Mouse (Mus musculus) lung, embryonic 14.5 days (tissue): ENCODE data around the gene Tigd4. TPM values are rescaled to one million over a fixed set of nuclear protein-coding genes. Genes with fewer than 3 reads are reported as not detected.
A peak's percentile ranks its signal among the peaks of the same experiment; 100 is the strongest.

Experiments
- ATAC-seq: fragments of 200-750 bp; cut with Nextera tagmentation; 2 replicates; pipeline ENCODE4 v1.8.0; 2017; ENCODE audit warnings: mild to moderate bottlenecking, moderate TSS enrichment, moderate library complexity; ENCODE audit not compliant: insufficient read depth
- DNase-seq: peaks from one replicate; pipeline ENCODE4 v3.0.0-alpha.2; 2015
- H3K27ac ChIP-seq: fragments of 300-500 bp; sonication (generic); 2 replicates; pipeline ENCODE4 v1.5.1; 2014; ENCODE audit warnings: low read depth, mild to moderate bottlenecking, moderate library complexity
- H3K27me3 ChIP-seq: fragments of 300-500 bp; sonication (generic); 2 replicates; pipeline ENCODE4 v1.6.1; 2014; ENCODE audit warnings: low read length, control low read depth; ENCODE audit not compliant: insufficient read depth
- H3K36me3 ChIP-seq: fragments of 300-500 bp; sonication (generic); 2 replicates; pipeline ENCODE4 v1.6.1; 2014; ENCODE audit warnings: control low read depth; ENCODE audit not compliant: insufficient read depth
- H3K4me1 ChIP-seq: fragments of 300-500 bp; sonication (generic); 2 replicates; pipeline ENCODE4 v1.6.1; 2014; ENCODE audit warnings: antibody characterized with exemption, control low read depth; ENCODE audit not compliant: insufficient read depth
- H3K4me2 ChIP-seq: fragments of 300-500 bp; sonication (generic); 2 replicates; pipeline ENCODE4 v1.6.1; 2014; ENCODE audit warnings: mild to moderate bottlenecking
- H3K4me3 ChIP-seq: fragments of 300-500 bp; sonication (generic); 2 replicates; pipeline ENCODE4 v1.5.1; 2014; ENCODE audit warnings: low read depth, low read length
- H3K9ac ChIP-seq: fragments of 300-500 bp; sonication (generic); 2 replicates; pipeline ENCODE4 v1.6.1; 2014
- H3K9me3 ChIP-seq: fragments of 300-500 bp; sonication (generic); 2 replicates; pipeline ENCODE4 v1.6.1; 2016; ENCODE audit warnings: low read depth, low read length, control low read depth
- CTCF ChIP-seq: IDR thresholded peaks from 2 replicates; pipeline ENCODE4 v1.5.1; 2016; ENCODE audit warnings: antibody characterized with exemption, low read depth
- WGBS: fragments of 180-500 bp; shearing (Covaris S2); extraction: QIAGEN DNeasy Blood & Tissue Kit; methylation state at CpG from one replicate; pipeline ENCODE4 v1.1.7; 2014; 5-methylcytosine and 5-hydroxymethylcytosine counted together
- polyA plus RNA-seq: library from polyadenylated mRNA; unstranded; fragments of >200 nt; fragmentation: Nextera tagmentation; extraction: Ambion mirVana; gene quantifications from 2 replicates; pipeline ENCODE4 v1.2.1, GENCODE M21; 2014

Tigd4 gene
- polyA plus RNA-seq, 1 experiment from 2014 or later: 0.07 TPM

DNA sequence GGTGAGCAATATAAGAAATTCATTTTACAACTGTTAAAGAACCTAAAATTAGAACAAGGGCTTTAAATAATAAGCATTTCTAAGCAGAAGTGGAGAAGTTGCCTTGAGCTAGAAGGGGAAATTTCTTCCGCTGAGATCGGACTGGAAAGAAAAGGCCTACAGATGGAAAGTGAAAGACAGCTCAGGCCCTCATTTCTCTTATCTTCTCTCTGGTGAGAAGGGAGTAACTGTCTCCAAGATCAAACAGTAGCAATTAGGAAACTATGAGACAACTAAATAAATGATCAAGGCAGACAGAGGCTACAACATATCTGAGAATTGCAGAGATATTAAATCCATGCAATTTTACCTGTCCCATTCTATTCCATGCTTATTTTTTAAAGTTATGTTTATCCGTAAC lies 22.9 kb upstream of the Tigd4 start:
- no peaks in the 10 kb centered on the region for H3K4me1 ChIP-seq
- 68% methylated on average over 3 of the region's 3 CpGs for WGBS
- TF ChIP-seq CTCF: no peak
- ATAC-seq (no peak), DNase-seq (no peak)
- H3K27ac ChIP-seq: no peak overlapping the region
- no peak overlapping the region for H3K9ac ChIP-seq
- H3K4me2 ChIP-seq: no peak overlapping the region
- H3K36me3 ChIP-seq: no peaks in the 10 kb centered on the region
- no peaks in the 10 kb centered on the region for H3K9me3 ChIP-seq
- no peak overlapping the region for H3K4me3 ChIP-seq
- no peaks in the 10 kb centered on the region for H3K27me3 ChIP-seq

DNA sequence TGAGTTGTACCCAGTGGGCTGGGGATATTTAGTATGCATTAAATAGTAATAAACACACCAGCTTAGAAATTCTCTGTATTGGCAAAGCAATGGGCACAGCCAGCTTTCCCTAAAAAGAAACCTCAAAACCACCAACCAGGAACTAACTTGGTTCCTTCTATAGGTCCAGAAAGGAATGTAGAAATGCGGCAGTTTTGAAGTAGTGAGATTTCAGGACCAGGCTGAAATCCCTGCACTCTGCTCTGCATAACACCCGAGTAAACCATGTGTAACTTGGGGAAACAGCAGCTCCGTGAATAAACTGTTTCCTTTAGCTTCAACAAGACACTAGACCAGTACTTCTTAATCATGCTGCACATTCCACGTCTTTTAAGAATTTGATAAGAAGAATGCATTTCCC lies 12.7 kb upstream of the Tigd4 start:
- Histone ChIP-seq H3K36me3 (no peaks in the 10 kb centered on the region), H3K9ac (peak overlapping the region; percentile 1; the same call in 1 of the 2 replicates), H3K9me3 (no peaks in the 10 kb centered on the region), H3K27me3 (no peaks in the 10 kb centered on the region), H3K27ac (no peak overlapping the region), H3K4me1 (peaks cover 15% of the 10 kb centered on the region; the same call in 1 of the 2 replicates), H3K4me2 (peak overlapping the region; percentile 66), H3K4me3 (peak overlapping the region; percentile 67)
- peak; percentile 24 for DNase-seq
- 9% methylated on average over 4 of the region's 4 CpGs for WGBS
- ATAC-seq: no peak
- no peak for TF ChIP-seq CTCF

DNA sequence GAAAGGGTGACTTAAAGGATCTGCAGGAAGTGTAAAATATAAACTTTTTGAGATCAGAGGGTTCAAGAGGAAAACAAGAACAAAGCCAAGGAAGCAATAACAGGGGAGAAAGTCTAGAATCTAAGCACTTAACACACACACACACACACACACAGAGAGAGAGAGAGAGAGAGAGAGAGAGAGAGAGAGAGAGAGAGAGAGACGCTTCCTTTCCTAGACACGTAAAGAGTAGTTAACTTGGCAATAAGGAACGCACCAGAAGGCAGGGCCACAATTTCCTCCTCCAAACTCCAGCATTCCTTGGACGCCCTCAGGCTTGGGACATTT lies 11.7 kb upstream of the Tigd4 start:
- peaks cover 10% of the 10 kb centered on the region; the same call in 1 of the 2 replicates for H3K4me1 ChIP-seq
- no peak for DNase-seq
- H3K9me3 ChIP-seq: no peaks in the 10 kb centered on the region
- WGBS: 2% methylated on average over 4 of the region's 4 CpGs
- H3K9ac ChIP-seq: peak overlapping the region; percentile 82
- H3K27ac ChIP-seq: peak overlapping the region; percentile 96
- ATAC-seq: no peak
- peak overlapping the region; percentile 66 for H3K4me2 ChIP-seq
- no peak for TF ChIP-seq CTCF
- H3K27me3 ChIP-seq: no peaks in the 10 kb centered on the region
- peak overlapping the region; percentile 67 for H3K4me3 ChIP-seq
- no peaks in the 10 kb centered on the region for H3K36me3 ChIP-seq

DNA sequence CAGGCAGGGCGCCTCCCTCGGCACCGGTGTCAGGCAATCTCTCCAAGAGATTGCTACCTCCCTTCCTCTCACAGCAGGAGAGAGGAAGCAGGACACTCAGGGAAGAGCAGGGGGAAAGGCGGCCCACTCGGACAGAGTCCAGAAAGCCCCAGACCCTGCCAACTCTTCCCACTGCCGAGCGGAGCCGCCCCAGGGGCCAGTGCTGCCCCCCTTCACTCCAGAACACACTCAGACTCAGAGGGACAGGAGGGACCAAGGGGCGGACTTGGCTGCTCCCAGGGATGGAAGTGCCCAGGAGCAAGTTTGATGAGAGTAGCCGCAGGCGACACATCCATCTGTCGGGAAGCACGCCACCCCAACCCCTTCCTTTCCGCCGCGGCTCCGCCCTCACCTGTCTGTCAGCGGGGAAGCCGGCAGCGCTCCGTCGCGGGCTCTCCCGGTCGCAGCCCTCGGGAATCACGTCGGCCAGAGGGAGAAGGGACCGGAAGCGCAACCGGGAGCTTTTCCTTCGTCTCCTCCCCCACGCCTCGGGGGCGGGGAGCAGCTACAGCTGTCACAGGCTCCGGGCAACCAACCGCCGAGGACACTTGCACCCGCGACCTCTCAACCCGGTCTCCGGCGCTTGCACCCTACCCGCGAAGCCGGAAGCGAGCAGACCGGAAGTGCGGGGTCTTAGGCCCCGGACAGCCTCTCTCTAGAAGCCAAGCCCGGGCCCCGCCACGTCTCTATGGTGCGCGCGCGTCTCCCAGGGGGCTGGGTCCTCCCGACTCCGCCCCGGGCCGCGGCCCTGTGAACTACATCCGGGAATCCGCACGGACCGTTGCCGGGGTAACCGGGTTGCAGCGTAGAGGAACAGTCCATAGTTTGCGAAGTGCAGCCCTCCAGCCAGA lies 11.1 kb upstream of the Tigd4 start, which contains the start of gene Arfip1:
TSS of gene Arfip1 (minus strand) at position 603 of the 890 bp plus-strand sequence.
- ATAC-seq (peak; percentile 98), DNase-seq (peak; percentile 99)
- peak within 1 kb of the TSS; percentile 66 for H3K4me2 ChIP-seq
- under 1% methylated on average over 70 of the region's 70 CpGs for WGBS
- H3K27me3 ChIP-seq: no peaks in the 10 kb centered on the region
- peak within 1 kb of the TSS; percentile 67 for H3K4me3 ChIP-seq
- TF ChIP-seq CTCF: no peak
- no peaks in the 10 kb centered on the region for H3K9me3 ChIP-seq
- peak within 1 kb of the TSS; percentile 82 for H3K9ac ChIP-seq
- H3K27ac ChIP-seq: peak within 1 kb of the TSS; percentile 96
- H3K4me1 ChIP-seq: peaks cover 10% of the 10 kb centered on the region; the same call in 1 of the 2 replicates
- H3K36me3 ChIP-seq: no peaks in the 10 kb centered on the region

DNA sequence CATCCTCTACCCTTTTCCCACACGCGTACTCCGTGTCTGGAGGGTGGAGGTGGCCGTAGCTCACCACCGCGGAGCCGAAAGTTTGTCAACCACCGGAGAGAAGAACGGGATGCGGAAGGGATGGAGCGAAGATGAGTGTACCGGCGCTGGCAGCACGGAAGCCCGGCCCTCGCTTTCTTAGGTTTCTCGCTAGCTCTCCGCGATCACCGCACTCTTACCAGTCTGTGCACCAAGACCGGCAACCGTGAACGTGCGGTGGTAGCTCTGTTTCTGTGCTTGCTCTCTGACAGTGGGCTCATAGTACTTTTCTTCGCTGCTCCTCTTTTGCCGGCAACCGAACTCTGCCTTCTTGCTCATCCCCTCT lies 10.5 kb upstream of the Tigd4 start:
- Histone ChIP-seq H3K9me3 (no peaks in the 10 kb centered on the region), H3K4me3 (peak overlapping the region; percentile 67), H3K36me3 (no peaks in the 10 kb centered on the region), H3K4me1 (peaks cover 10% of the 10 kb centered on the region; the same call in 1 of the 2 replicates), H3K27ac (peak overlapping the region; percentile 96), H3K27me3 (no peaks in the 10 kb centered on the region), H3K9ac (peak overlapping the region; percentile 82), H3K4me2 (peak overlapping the region; percentile 66)
- DNase-seq (no peak), ATAC-seq (no peak)
- TF ChIP-seq CTCF: no peak
- WGBS: under 1% methylated on average over 27 of the region's 27 CpGs

DNA sequence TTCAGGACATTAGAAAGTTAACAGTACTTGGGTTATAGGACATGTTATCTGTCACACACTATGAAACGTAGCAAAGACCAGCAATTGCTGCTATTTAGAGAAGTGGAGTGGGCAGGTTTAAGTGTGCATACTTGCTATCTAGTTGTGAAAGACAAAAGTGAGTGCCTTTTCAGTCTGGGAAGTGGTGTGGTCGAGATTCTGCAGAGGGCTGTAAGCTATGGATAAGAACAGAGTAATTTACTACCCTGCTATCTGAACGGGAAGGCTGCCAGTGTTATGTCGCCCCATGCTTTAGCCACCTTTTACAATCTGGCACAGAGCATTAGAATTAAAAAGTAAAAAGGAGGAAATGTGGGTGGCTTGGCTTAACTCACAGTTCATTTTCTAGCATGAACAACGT lies 6.6 kb upstream of the Tigd4 start:
- H3K36me3 ChIP-seq: no peaks in the 10 kb centered on the region
- H3K4me3 ChIP-seq: no peak overlapping the region
- DNase-seq (peak; percentile 71), ATAC-seq (no peak)
- no peak for TF ChIP-seq CTCF
- H3K27me3 ChIP-seq: no peaks in the 10 kb centered on the region
- no peak overlapping the region for H3K9ac ChIP-seq
- peaks cover 2% of the 10 kb centered on the region; the same call in 1 of the 2 replicates for H3K4me1 ChIP-seq
- H3K27ac ChIP-seq: no peak overlapping the region
- no peaks in the 10 kb centered on the region for H3K9me3 ChIP-seq
- WGBS: 20% methylated on average over 5 of the region's 5 CpGs
- no peak overlapping the region for H3K4me2 ChIP-seq

DNA sequence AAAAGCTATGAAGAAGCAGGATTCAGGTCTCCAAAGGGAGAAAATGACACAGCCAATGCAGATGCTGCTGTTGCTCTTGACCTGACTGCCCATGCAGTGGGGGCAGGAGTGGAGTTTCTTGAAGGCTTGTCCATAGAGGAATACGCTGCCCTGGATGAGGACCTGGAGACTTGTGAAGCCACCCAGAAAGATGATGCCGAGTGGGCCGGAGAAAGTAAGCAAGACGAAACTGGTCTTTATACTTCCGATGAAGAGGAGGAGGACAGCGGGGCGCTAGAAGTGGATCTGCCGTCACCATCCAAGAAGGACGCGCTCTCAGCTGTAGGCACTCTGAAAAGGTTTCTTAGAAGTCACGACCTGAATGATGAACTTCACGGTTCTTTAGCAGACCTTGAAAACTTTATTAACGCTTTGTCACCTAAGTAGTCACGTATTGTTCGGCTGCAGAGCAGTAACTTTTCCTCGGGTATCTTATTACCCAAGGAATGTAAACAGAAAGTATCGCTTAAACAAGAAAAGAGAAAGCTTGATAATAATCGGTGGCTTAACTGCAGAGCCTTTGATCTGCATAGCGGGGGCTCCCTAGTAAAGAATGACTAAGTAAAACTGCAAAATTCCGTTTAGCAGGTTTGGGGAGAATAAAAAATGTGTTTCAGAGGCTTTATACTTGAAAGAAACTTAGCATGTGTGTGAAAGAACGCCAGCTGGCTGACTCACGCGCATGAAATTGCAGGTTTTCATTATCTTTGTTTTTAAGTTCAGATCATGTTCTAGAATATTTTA lies 1.7 kb downstream of the Tigd4 start:
- TF ChIP-seq CTCF: no peak
- 2% methylated on average over 23 of the region's 23 CpGs for WGBS
- ATAC-seq: no peak
- H3K4me2 ChIP-seq: peak overlapping the region; percentile 63
- H3K27me3 ChIP-seq: no peaks in the 10 kb centered on the region
- DNase-seq: peak; percentile 64
- H3K36me3 ChIP-seq: no peaks in the 10 kb centered on the region
- H3K4me1 ChIP-seq: no peaks in the 10 kb centered on the region
- H3K27ac ChIP-seq: no peak overlapping the region
- H3K9me3 ChIP-seq: no peaks in the 10 kb centered on the region
- H3K4me3 ChIP-seq: peak overlapping the region; percentile 33
- 0 out of 2 replicates have a peak overlapping the region, but pooled peaks have one; percentile 4 for H3K9ac ChIP-seq
